Mouse (Mus musculus): ENCODE results near the gene Iqcb1. TPM values are rescaled to one million over a fixed set of nuclear protein-coding genes. Genes with fewer than 3 reads are reported as not detected.

Iqcb1 gene
- polyA plus RNA-seq, 1 experiment from 2014 or later: 40.0 TPM

DNA sequence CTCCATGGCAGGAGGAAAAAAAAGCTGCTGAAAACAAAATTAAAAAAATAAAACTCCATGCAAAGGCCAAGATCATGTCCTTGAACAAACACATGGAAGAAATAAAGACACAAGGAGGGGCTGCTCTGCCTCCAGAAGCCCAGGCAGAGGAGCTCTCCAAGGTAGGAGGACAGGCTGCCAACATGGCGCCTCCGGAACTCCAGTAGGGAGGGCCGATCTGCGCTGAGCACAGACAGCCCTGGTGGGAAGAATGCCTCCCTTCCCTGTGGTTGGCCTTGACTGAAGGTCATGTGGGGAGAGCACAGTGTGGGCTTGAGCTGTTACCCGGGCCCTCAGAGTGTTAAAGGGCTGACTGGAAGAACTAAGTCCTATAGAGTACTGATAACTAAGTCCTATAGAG, 59.4 kb downstream of the Iqcb1 start:
- no peak overlapping the region for H3K4me3 ChIP-seq (ENCODE audit: low read length)
- no peaks in the 10 kb centered on the region for H3K27me3 ChIP-seq (ENCODE audit: control insufficient read depth, insufficient read depth, low read length)
- H3K4me2 ChIP-seq (replicated peaks; ENCODE audit: low read depth, low read length): no peak overlapping the region
- H3K9ac ChIP-seq (ENCODE audit: low read depth, low read length): no peak overlapping the region
- 85% methylated on average over 5 of the region's 5 CpGs for WGBS
- no peak overlapping the region for H3K27ac ChIP-seq (ENCODE audit: low read depth, low read length)
- H3K9me3 ChIP-seq (ENCODE audit: control insufficient read depth, low read length): no peaks in the 10 kb centered on the region
- no peak for ATAC-seq (ENCODE audit: low FRiP score, low TSS enrichment)
- H3K4me1 ChIP-seq (ENCODE audit: control insufficient read depth, insufficient read depth, low read length): no peaks in the 10 kb centered on the region
- peaks cover 39% of the 10 kb centered on the region for H3K36me3 ChIP-seq (ENCODE audit: control insufficient read depth, insufficient read depth, low read length)

DNA sequence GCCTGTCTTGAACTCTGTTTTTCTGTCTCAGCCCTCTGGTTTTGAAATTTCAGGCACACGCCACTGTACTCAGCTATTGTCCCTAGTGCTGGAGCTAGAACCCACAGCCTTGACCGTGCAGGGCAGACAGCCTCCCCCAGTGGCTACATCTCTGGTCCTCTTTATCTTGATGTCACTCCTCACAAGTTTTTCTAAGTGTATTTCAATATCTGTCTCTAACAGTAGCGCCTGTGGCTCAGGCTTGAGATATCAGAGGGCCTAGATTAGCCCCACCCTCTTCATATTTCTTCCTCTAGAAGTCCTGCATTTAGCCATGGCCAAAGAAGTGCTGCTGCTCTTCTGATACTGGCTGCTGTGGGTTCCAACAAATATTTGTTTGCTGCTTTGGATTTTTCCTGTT, 62.4 kb downstream of the Iqcb1 start:
- no peaks in the 10 kb centered on the region for H3K27me3 ChIP-seq (ENCODE audit: control insufficient read depth, insufficient read depth, low read length)
- H3K36me3 ChIP-seq (ENCODE audit: control insufficient read depth, insufficient read depth, low read length): peaks cover 58% of the 10 kb centered on the region
- WGBS: 95% methylated on average over 3 of the region's 3 CpGs
- no peaks in the 10 kb centered on the region for H3K4me1 ChIP-seq (ENCODE audit: control insufficient read depth, insufficient read depth, low read length)
- no peak overlapping the region for H3K4me2 ChIP-seq (replicated peaks; ENCODE audit: low read depth, low read length)
- no peaks in the 10 kb centered on the region for H3K9me3 ChIP-seq (ENCODE audit: control insufficient read depth, low read length)
- H3K27ac ChIP-seq (ENCODE audit: low read depth, low read length): no peak overlapping the region
- no peak overlapping the region for H3K4me3 ChIP-seq (ENCODE audit: low read length)
- ATAC-seq (ENCODE audit: low FRiP score, low TSS enrichment): no peak
- H3K9ac ChIP-seq (ENCODE audit: low read depth, low read length): no peak overlapping the region

DNA sequence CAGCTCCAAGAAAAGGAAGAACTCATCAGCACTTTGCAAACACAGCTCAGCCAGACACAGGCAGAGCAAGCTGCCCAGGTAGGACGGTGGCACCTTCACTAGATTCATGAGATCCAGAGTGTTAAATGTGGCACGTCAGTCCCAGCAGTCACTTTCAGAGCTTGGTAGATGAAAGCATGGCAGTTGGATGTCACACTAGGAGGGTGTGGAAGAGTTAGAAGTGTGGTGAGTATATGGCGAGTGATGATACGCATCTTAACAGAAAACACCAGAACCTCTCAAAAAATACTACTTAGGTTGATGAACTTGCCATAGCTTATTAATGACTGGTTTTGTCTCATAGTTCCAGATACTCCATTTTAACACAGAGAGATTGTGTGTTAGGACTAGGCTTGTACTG, 63.2 kb downstream of the Iqcb1 start:
- Histone ChIP-seq H3K4me2 (replicated peaks; ENCODE audit: low read depth, low read length) (no peak overlapping the region), H3K36me3 (ENCODE audit: control insufficient read depth, insufficient read depth, low read length) (peaks cover 66% of the 10 kb centered on the region), H3K9me3 (ENCODE audit: control insufficient read depth, low read length) (no peaks in the 10 kb centered on the region), H3K27me3 (ENCODE audit: control insufficient read depth, insufficient read depth, low read length) (no peaks in the 10 kb centered on the region), H3K9ac (ENCODE audit: low read depth, low read length) (no peak overlapping the region), H3K4me1 (ENCODE audit: control insufficient read depth, insufficient read depth, low read length) (no peaks in the 10 kb centered on the region), H3K4me3 (ENCODE audit: low read length) (no peak overlapping the region), H3K27ac (ENCODE audit: low read depth, low read length) (no peak overlapping the region)
- ATAC-seq (ENCODE audit: low FRiP score, low TSS enrichment): no peak
- WGBS: 85% methylated on average over 4 of the region's 4 CpGs

DNA sequence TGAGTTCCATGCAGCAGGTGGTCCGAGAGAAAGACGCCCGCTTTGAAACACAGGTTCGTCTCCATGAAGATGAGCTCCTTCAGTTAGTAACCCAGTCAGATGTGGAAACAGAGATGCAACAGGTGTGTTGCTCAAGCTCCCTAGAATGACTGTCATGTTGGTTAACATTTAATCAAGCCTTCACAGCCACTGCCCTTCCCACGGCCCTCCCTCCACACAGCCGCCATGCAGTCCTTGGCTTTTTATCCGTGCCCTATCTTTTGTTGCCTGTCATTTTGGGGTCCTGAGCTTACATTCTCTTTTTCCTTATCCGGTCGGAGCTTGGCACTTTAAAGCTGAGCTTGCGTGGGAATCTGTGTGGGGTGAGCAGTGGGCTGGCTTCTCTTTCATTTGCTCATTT, 65.1 kb downstream of the Iqcb1 start:
- WGBS: 81% methylated on average over 10 of the region's 10 CpGs
- H3K4me1 ChIP-seq (ENCODE audit: control insufficient read depth, insufficient read depth, low read length): no peaks in the 10 kb centered on the region
- no peak overlapping the region for H3K9ac ChIP-seq (ENCODE audit: low read depth, low read length)
- no peak overlapping the region for H3K4me3 ChIP-seq (ENCODE audit: low read length)
- H3K9me3 ChIP-seq (ENCODE audit: control insufficient read depth, low read length): no peaks in the 10 kb centered on the region
- peaks cover 66% of the 10 kb centered on the region for H3K36me3 ChIP-seq (ENCODE audit: control insufficient read depth, insufficient read depth, low read length)
- ATAC-seq (ENCODE audit: low FRiP score, low TSS enrichment): no peak
- no peak overlapping the region for H3K4me2 ChIP-seq (replicated peaks; ENCODE audit: low read depth, low read length)
- H3K27ac ChIP-seq (ENCODE audit: low read depth, low read length): no peak overlapping the region
- no peaks in the 10 kb centered on the region for H3K27me3 ChIP-seq (ENCODE audit: control insufficient read depth, insufficient read depth, low read length)

DNA sequence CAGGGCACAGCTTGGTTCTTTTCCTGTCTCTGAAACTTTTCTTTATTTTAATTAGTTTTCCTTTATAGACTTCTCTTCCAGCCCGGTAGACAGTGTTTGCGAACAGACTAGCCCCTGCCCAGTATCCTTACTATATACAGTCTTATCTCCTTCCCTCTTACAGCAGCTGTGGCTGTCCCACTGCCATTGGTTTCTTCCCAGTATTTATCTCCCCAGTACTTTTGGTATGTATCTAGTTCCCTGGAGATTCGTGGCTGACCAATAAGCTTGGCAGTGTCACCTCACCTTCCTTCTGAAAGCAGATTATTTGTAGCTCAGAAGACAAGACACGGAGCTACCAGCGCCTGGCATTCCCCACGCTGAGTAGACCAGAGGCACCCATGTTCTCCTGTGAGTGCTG, 68.5 kb downstream of the Iqcb1 start:
- Histone ChIP-seq H3K27me3 (ENCODE audit: control insufficient read depth, insufficient read depth, low read length) (no peaks in the 10 kb centered on the region), H3K27ac (ENCODE audit: low read depth, low read length) (no peak overlapping the region), H3K36me3 (ENCODE audit: control insufficient read depth, insufficient read depth, low read length) (peaks cover 67% of the 10 kb centered on the region), H3K4me2 (replicated peaks; ENCODE audit: low read depth, low read length) (no peak overlapping the region), H3K4me3 (ENCODE audit: low read length) (no peak overlapping the region), H3K4me1 (ENCODE audit: control insufficient read depth, insufficient read depth, low read length) (no peaks in the 10 kb centered on the region), H3K9ac (ENCODE audit: low read depth, low read length) (no peak overlapping the region), H3K9me3 (ENCODE audit: control insufficient read depth, low read length) (no peaks in the 10 kb centered on the region)
- 97% methylated on average over 6 of the region's 6 CpGs for WGBS
- ATAC-seq (ENCODE audit: low FRiP score, low TSS enrichment): no peak

DNA sequence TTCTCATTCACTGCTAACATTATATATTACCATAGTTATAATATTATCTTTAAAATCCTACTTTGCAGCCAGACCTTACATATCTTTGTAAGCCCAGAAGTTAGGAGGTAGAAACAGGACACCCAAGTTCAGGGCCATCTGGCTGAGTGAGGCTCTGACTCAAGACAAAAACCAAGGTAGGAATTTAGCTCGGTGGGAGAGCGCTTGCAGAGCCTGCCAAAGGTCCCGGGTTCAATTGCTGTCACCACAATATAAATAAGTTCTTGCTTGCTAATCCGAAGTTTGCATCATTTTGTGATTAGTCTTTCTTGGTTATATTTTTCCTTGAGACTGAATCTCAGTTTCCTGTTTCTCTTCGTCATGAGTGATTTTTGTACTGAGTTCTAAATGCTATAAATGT, 75.0 kb downstream of the Iqcb1 start:
- H3K4me1 ChIP-seq (ENCODE audit: control insufficient read depth, insufficient read depth, low read length): no peaks in the 10 kb centered on the region

DNA sequence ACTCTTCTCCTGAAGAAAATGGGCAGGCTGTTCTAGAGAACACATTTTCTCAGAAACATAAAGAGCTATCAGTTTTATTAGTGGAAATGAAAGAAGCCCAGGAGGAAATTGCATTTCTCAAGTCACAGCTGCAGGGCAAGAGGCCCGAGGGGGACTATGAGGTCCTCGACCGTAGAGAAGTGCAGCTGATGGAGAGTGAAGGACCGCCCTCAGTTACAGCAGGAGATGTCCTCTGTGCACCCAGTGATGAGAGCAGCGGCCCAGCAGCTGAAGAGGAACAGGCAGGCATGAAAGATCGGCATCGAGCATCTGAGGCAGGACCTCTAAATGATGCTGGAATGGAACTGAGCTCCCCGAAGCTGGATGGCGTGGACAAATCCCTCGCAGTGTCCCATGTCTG, 83.7 kb downstream of the Iqcb1 start:
- Histone ChIP-seq H3K4me1 (ENCODE audit: control insufficient read depth, insufficient read depth, low read length) (no peaks in the 10 kb centered on the region), H3K27me3 (ENCODE audit: control insufficient read depth, insufficient read depth, low read length) (no peaks in the 10 kb centered on the region), H3K9ac (ENCODE audit: low read depth, low read length) (no peak overlapping the region), H3K27ac (ENCODE audit: low read depth, low read length) (no peak overlapping the region), H3K36me3 (ENCODE audit: control insufficient read depth, insufficient read depth, low read length) (peaks cover 70% of the 10 kb centered on the region), H3K4me3 (ENCODE audit: low read length) (no peak overlapping the region), H3K9me3 (ENCODE audit: control insufficient read depth, low read length) (no peaks in the 10 kb centered on the region), H3K4me2 (replicated peaks; ENCODE audit: low read depth, low read length) (no peak overlapping the region)
- WGBS: 84% methylated on average over 10 of the region's 10 CpGs
- ATAC-seq (ENCODE audit: low FRiP score, low TSS enrichment): no peak

More for the DNA sequence above, 75.0 kb downstream of the Iqcb1 start:
- no peak overlapping the region for H3K27ac ChIP-seq (ENCODE audit: low read depth, low read length)
- H3K4me3 ChIP-seq (ENCODE audit: low read length): no peak overlapping the region
- peaks cover 50% of the 10 kb centered on the region for H3K36me3 ChIP-seq (ENCODE audit: control insufficient read depth, insufficient read depth, low read length)
- H3K27me3 ChIP-seq (ENCODE audit: control insufficient read depth, insufficient read depth, low read length): no peaks in the 10 kb centered on the region
- no peak overlapping the region for H3K9ac ChIP-seq (ENCODE audit: low read depth, low read length)
- WGBS: 90% methylated on average over 5 of the region's 5 CpGs
- H3K9me3 ChIP-seq (ENCODE audit: control insufficient read depth, low read length): no peaks in the 10 kb centered on the region
- no peak overlapping the region for H3K4me2 ChIP-seq (replicated peaks; ENCODE audit: low read depth, low read length)
- ATAC-seq (ENCODE audit: low FRiP score, low TSS enrichment): no peak

DNA sequence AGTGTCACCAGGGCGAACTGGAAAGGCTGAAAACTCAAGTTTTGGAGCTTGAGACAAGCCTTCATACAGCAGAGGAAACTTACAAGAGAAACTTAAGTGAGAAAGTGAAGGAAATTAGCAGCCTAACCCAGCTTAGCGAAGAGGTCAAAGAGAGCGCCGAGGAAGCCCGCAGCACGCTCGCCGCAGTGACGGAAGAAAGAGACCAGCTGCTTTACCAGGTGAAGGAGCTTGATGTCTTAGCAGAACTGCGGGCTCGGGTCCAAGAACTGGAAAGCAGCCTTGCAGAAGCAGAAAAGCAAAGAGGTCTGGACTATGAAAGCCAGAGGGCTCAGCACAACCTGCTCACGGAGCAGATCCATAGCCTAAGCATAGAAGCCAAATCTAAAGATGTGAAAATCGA, 84.1 kb downstream of the Iqcb1 start:
- Histone ChIP-seq H3K36me3 (ENCODE audit: control insufficient read depth, insufficient read depth, low read length) (peaks cover 72% of the 10 kb centered on the region), H3K4me1 (ENCODE audit: control insufficient read depth, insufficient read depth, low read length) (no peaks in the 10 kb centered on the region), H3K4me3 (ENCODE audit: low read length) (no peak overlapping the region), H3K27ac (ENCODE audit: low read depth, low read length) (no peak overlapping the region), H3K9me3 (ENCODE audit: control insufficient read depth, low read length) (no peaks in the 10 kb centered on the region), H3K9ac (ENCODE audit: low read depth, low read length) (no peak overlapping the region), H3K27me3 (ENCODE audit: control insufficient read depth, insufficient read depth, low read length) (no peaks in the 10 kb centered on the region), H3K4me2 (replicated peaks; ENCODE audit: low read depth, low read length) (no peak overlapping the region)
- ATAC-seq (ENCODE audit: low FRiP score, low TSS enrichment): no peak
- 82% methylated on average over 13 of the region's 13 CpGs for WGBS

DNA sequence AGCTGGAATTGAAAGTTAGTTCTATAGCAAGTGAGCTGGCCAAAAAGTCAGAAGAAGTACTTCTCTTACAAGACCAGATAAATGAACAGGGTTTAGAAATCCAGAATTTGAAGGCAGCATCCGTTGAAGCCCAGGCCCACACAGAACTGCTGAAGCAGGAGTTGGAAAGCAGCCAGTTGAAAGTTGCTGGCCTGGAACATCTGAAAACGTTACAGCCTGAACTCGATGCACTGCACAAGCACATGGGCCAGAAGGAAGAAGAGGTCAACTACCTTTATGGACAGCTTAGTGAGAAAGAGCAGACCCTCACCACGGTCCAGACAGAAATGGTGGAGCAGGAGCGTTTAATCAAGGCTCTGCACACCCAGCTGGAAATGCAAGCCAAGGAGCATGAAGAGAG, 86.0 kb downstream of the Iqcb1 start:
- ATAC-seq (ENCODE audit: low FRiP score, low TSS enrichment): no peak
- Histone ChIP-seq H3K36me3 (ENCODE audit: control insufficient read depth, insufficient read depth, low read length) (peaks cover 71% of the 10 kb centered on the region), H3K4me1 (ENCODE audit: control insufficient read depth, insufficient read depth, low read length) (no peaks in the 10 kb centered on the region), H3K4me2 (replicated peaks; ENCODE audit: low read depth, low read length) (no peak overlapping the region), H3K9me3 (ENCODE audit: control insufficient read depth, low read length) (no peaks in the 10 kb centered on the region), H3K27ac (ENCODE audit: low read depth, low read length) (no peak overlapping the region), H3K4me3 (ENCODE audit: low read length) (no peak overlapping the region), H3K27me3 (ENCODE audit: control insufficient read depth, insufficient read depth, low read length) (no peaks in the 10 kb centered on the region), H3K9ac (ENCODE audit: low read depth, low read length) (no peak overlapping the region)
- 63% methylated on average over 5 of the region's 5 CpGs for WGBS

DNA sequence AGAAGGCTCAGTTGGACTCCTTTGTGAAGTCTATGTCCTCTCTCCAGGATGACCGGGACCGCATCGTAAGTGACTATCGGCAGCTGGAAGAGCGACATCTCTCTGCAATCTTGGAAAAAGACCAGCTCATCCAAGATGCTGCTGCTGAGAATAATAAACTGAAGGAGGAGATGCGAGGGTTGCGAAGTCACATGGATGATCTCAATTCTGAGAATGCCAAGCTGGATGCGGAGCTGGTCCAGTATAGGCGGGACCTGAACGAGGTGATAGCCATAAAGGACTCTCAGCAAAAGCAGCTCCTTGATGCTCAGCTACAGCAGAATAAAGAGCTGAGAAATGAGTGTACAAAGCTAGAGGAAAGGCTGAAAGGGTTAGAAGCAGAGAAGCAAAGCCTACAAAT, 90.3 kb downstream of the Iqcb1 start:
- no peak overlapping the region for H3K4me2 ChIP-seq (replicated peaks; ENCODE audit: low read depth, low read length)
- H3K9me3 ChIP-seq (ENCODE audit: control insufficient read depth, low read length): no peaks in the 10 kb centered on the region
- no peak overlapping the region for H3K27ac ChIP-seq (ENCODE audit: low read depth, low read length)
- no peak overlapping the region for H3K4me3 ChIP-seq (ENCODE audit: low read length)
- no peak overlapping the region for H3K9ac ChIP-seq (ENCODE audit: low read depth, low read length)
- no peaks in the 10 kb centered on the region for H3K4me1 ChIP-seq (ENCODE audit: control insufficient read depth, insufficient read depth, low read length)
- WGBS: 97% methylated on average over 10 of the region's 10 CpGs
- no peaks in the 10 kb centered on the region for H3K27me3 ChIP-seq (ENCODE audit: control insufficient read depth, insufficient read depth, low read length)
- H3K36me3 ChIP-seq (ENCODE audit: control insufficient read depth, insufficient read depth, low read length): peaks cover 65% of the 10 kb centered on the region
- ATAC-seq (ENCODE audit: low FRiP score, low TSS enrichment): no peak
